Mouse (Mus musculus): ENCODE results near the gene Cyp2ab1.

DNA sequence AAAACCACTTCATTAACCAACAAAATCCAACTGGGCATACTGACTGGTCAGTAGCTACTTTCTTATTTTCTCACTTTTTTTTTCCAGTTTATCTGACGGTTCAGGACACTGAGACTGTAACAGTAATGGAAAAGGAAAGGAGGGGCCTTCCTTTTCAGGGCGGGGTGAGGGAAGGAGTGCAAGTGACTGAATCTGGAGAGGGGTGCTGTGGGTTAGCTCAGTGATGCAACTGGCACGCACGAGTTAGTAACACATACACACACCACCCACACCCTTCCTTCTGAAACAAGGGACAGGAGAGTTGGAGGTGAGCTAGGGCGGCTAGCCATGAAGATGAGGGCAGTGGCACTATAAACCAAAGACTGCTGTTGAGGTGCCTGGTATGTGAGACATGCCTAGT lies 1.3 kb downstream of the Cyp2ab1 start:
- TF ChIP-seq POLR2A (IDR thresholded peaks at IDR 0.05; ENCODE audit: borderline replicate concordance, extremely low read depth, insufficient read depth, insufficient read length, poor library complexity, severe bottlenecking) = no peak
- TF ChIP-seq CTCF (IDR thresholded peaks at IDR 0.05; ENCODE audit: borderline replicate concordance, extremely low read depth, insufficient read depth, insufficient read length) = no peak
